Mouse (Mus musculus): Measurements from ENCODE around the gene Hist1h2ac.

- TF ChIP-seq CTCF (IDR thresholded peaks at IDR 0.05; ENCODE audit: control insufficient read depth, insufficient read depth, insufficient replicate concordance, low read depth, low read length) (no peak), POLR2A (IDR thresholded peaks at IDR 0.05; ENCODE audit: control insufficient read depth, low read depth, low read length) (no peak)
Observed at GRCm38 (mm10) chr13:23717176-23717575, 33.4 kb upstream of the Hist1h2ac start.

Measured in testis, adult 2 months (tissue).